Mouse (Mus musculus): ENCODE measurements around the gene Btbd6. TPM values are rescaled to one million over a fixed set of nuclear protein-coding genes. Genes with fewer than 3 reads are reported as not detected.

Gene Btbd6
- polyA plus RNA-seq (2021) = 13.5 TPM

DNA sequence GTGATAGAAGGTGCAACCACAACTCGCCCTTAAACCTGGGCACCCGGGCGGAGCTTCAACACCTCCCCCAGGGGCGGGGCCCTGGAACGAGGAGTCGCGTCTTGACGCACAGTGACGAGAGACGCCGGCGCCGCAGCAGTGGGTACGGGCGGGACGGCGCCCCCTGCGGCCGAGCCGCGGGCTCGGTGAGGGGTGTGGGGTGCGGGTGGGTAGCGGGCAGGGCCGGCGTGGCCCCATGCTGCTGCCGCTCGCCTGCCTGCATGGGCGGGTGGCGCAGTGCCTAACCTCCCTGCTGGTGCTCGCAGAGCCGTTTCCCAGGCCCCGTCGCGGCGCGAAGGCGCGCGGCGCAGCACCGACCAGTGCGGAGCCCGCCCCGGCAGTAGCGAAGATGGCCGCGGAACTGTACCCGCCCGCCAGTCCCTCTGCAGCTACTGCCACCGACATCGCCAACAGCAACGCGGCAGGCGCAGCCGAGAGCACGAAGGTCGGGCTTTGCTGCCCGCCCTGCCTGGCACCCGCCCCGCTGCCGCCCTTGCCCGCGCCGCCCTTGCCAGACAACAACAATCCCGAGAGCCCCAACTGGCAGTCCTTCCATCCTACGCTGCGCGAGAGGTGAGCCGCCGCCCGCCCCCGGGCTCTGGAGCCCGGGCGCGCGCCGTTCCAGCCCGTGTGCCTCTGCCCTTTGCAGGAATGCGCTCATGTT, at the start of gene Btbd6:
Gene Btbd6 (plus strand): TSS at position 112 of the 703 bp plus-strand sequence.
- ATAC-seq = peak; percentile 70
- DNase-seq (ENCODE audit: low read depth, low spot score) = no peak
- ChIA-PET CTCF (interaction anchor here (1.0 to 2.5 kb wide), 4 partner anchors 11 to 23 kb away, joined by 3 to 9 read pairs (median 6); no protein-coding TSS in a partner anchor), POLR2A (interaction anchor here (0.8 kb wide), 1 partner anchor 15 kb away, joined by 3 read pairs; no protein-coding TSS in a partner anchor)
- in situ Hi-C loops (cut with MboI; ENCODE audit: low pct_unique_long_range_greater_than_20kb) = no loop called here
- no peaks in the 10 kb centered on the region for H3K27me3 ChIP-seq
- no peak for TF ChIP-seq CTCF (IDR thresholded peaks at IDR 0.05)

DNA sequence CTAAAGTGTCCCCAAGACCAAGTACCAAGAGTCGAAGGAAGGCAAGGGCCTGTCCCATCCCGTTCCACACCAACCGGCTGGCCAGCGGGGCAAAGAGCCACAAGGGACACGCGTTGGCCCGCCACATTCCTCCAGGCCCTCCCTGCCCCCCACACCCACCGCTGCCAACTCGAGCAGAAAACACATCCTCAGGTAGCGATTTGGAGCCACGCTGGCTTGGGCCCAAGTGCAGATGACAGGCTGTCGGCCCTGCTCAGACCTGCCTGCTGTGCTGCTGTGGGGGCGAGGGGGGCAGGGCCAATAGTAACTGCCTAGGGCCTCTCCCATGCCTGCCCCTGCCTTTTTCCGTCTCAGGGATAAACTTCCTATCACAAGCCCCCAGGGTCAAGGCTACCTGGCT, 49.0 kb upstream of the Btbd6 start:
- DNase-seq (ENCODE audit: low read depth, low spot score) (no peak), ATAC-seq (no peak)
- in situ Hi-C loops (cut with MboI; ENCODE audit: low pct_unique_long_range_greater_than_20kb) = no loop called here
- no peaks in the 10 kb centered on the region for H3K27me3 ChIP-seq
- ChIA-PET POLR2A (no interaction called here), CTCF (no interaction called here)
- no peak for TF ChIP-seq CTCF (IDR thresholded peaks at IDR 0.05)

DNA sequence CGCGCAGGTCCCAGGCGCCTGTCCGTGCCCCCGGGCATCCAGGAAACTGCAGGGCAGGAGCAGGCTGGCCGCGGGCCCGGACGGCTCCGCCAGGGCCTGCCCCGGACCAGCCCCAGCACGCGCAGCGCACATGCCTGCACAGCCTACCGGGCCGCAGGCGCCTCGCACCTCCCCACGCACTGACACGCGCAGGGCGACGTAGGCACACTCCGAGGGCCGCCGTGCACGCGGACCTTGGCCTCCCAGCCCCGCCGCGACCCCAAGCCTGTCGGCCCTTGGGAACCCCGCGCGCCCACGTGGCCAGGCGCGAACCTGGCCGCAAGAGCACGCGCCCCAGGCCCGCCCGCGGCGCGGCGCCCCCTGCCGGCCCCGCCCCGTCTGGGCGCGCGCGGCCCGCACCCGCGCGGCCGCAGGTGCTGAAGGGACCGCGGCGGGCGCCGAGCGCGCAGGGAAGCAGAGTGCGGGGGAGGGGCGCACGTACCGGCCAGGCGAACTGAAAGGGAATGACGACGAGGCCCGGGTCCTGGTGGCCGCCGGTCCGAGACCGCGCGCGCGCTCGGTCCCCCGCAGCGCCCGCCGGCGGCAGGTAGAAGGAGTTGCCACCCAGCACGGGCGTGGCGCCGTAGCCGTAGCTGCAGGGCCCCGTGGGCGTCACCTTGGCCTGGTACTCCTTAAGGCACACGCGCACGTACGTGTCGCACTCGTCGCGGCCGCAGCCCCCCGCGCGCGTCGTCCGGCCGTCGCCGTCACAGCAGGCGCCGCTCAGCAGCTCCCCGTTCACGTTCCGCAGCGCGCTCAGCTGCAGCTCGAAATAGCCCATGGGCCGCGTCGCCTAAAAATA, 47.7 kb upstream of the Btbd6 start:
- peak; percentile 12 for ATAC-seq
- no peak for DNase-seq (ENCODE audit: low read depth, low spot score)
- POLR2A ChIA-PET = no interaction called here
- no peak for TF ChIP-seq CTCF (IDR thresholded peaks at IDR 0.05)
- CTCF ChIA-PET = interaction anchor here (1.0 kb wide), 1 partner anchor 13 kb away, joined by 5 read pairs; the partner anchor contains the start of gene Nudt14
- no peaks in the 10 kb centered on the region for H3K27me3 ChIP-seq
- in situ Hi-C loops (cut with MboI; ENCODE audit: low pct_unique_long_range_greater_than_20kb) = no loop called here

DNA sequence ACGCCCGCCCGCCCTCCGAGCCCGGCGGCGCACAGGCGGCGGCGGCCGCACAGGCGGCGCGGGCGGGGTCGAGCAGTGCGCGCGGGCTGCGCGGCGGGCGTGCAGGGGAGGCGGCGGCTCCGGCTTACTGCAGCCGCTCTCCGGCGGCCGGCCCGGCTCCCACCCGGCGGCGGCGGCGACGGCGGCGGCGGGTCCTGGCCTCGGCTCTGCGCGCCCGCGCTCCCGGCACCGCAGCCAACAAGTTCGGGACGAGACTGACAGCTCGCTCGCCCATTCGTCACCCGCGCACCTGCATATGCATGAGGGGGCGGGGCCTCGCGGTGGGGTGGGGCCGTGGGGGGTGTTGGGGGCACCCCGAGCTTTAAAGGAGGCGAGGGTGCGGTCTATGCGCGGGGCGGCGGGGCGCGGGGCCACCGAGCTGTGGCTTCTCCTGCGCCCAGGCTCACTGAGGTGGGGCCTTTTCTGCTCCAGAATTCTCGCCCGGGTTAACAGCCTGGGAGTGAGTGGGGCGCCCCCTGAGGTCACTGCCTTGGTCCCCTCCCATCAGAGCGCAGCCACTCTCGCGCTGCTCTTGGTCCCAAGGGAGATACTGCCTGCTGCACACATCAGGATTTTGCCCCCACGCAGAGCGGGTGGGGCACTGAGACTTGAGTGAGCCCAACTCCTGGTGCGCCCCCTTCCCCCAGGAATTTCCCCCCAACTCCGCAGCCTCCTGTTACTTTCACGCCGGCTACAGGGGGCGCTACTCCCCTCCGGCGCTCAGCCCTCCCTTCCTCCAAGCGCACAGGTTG, 46.5 kb upstream of the Btbd6 start, which contains the start of gene Jag2:
Gene Jag2 (minus strand): TSS at position 215 of the 791 bp plus-strand sequence.
- CTCF ChIA-PET = interaction anchor here (1.0 kb wide), 1 partner anchor 12 kb away, joined by 5 read pairs; the partner anchor contains the start of gene Nudt14
- POLR2A ChIA-PET = no interaction called here
- no peaks in the 10 kb centered on the region for H3K27me3 ChIP-seq
- no peak for TF ChIP-seq CTCF (IDR thresholded peaks at IDR 0.05)
- peak; percentile 32 for ATAC-seq
- in situ Hi-C loops (cut with MboI; ENCODE audit: low pct_unique_long_range_greater_than_20kb) = no loop called here
- DNase-seq (ENCODE audit: low read depth, low spot score) = no peak

DNA sequence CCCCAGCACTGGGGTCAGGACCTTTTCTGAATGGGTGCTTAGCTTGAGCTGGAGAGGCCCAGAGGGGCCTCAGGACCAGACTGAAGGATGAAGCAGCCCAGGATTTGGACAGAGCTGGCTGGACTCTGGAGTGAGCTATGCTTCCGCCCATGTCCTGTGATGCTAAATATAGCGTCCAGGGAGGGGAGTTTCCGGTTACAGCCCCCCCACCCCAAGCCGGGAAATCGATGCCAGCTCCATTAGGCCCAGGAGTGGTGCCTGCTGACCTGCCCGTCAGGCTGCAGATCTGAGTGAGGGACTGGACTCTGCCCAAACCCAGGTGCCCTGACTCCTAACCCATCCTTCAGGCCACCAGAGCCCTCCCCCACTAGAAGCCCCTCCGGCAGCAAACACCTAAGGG, 43.6 kb upstream of the Btbd6 start:
- no peak for ATAC-seq
- ChIA-PET POLR2A (no interaction called here), CTCF (interaction anchor here (1.7 kb wide), 1 partner anchor 57 kb away, joined by 6 read pairs; no protein-coding TSS in a partner anchor)
- TF ChIP-seq CTCF (IDR thresholded peaks at IDR 0.05) = no peak
- no peaks in the 10 kb centered on the region for H3K27me3 ChIP-seq
- in situ Hi-C loops (cut with MboI; ENCODE audit: low pct_unique_long_range_greater_than_20kb) = no loop called here
- DNase-seq (ENCODE audit: low read depth, low spot score) = no peak

DNA sequence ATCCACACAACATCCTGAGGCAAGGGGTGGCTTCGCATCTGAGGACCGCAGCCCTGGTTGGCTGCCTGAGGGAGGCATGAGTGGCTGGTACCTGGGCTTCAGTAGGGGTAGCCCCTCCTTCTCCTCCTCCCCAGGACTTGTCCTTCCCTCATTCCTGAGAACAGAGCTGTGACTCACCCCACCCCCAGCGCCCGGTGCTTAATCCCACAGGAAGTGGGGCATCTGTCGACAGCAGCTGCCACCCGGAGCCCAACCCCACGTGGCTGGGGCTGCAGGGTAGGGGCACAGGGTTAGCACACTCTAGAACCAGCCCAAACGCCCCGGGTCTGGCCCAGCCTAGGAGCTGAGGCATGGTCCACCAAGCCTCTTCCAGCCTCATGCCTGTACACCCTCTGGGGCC, 38.4 kb upstream of the Btbd6 start:
- peak; percentile 70 for ATAC-seq
- POLR2A ChIA-PET = no interaction called here
- DNase-seq (ENCODE audit: low read depth, low spot score) = peak; percentile 57
- TF ChIP-seq CTCF (IDR thresholded peaks at IDR 0.05) = no peak
- CTCF ChIA-PET = interaction anchor here (1.1 kb wide), 1 partner anchor 9 kb away, joined by 5 read pairs; no protein-coding TSS in a partner anchor
- H3K27me3 ChIP-seq = no peaks in the 10 kb centered on the region
- in situ Hi-C loops (cut with MboI; ENCODE audit: low pct_unique_long_range_greater_than_20kb) = no loop called here

DNA sequence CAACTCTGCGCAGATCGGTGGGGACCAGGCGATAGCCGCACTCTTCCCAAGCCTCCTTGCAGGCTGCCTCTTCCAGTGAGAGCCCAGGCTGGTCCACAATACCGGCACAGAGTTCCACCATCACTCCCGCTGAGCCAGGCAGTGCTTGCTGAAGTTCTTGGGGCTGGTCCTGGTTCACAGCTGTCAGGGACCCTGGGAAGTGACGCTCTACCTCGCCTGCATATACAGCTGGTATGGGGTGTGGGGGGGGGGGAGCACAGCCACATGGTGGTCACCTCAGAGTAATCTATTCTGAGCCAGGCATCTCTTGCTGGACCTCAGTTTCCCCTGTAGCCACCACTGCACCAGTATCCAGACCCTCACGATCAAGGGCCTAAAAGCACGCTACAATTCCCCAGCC, 37.9 kb upstream of the Btbd6 start:
- POLR2A ChIA-PET = no interaction called here
- in situ Hi-C loops (cut with MboI; ENCODE audit: low pct_unique_long_range_greater_than_20kb) = no loop called here
- DNase-seq (ENCODE audit: low read depth, low spot score) (no peak), ATAC-seq (no peak)
- TF ChIP-seq CTCF (IDR thresholded peaks at IDR 0.05) = no peak
- no peaks in the 10 kb centered on the region for H3K27me3 ChIP-seq
- CTCF ChIA-PET = interaction anchor here (1.1 kb wide), 1 partner anchor 8 kb away, joined by 5 read pairs; no protein-coding TSS in a partner anchor

DNA sequence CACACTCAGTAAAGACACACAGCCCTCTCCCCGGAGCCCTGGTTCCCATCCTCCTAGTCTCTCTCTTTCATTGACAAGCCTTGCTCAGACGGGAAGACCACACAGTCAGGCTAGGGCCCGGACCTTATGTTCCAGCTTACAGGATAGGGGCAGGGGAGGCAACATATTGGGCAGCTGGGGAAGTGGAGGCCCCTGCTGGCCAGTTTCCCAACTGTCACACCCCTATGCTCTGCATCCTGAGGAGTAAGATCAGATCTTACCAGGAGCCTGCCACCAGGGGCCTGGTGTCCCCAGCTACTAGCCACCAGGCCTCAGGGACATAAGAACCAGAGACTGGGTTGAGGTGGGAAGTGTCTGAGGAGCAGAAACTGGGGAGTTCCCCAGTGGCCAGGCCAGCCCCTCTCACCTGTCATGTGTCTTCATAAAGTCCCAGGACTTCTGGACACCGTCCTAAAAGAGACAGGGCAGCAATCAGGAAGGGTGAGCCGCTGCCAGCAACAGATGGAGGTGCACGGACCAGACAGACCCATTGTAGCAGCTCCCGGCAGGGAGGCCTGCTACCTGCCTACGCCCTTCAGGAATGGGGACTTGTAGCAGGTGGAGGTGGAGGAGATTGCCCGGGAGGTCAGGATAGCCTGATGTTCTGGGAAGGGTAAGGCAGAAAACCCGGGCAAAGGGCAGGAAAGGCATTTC, 37.3 kb upstream of the Btbd6 start:
- ChIA-PET POLR2A (no interaction called here), CTCF (interaction anchor here (1.1 kb wide), 1 partner anchor 8 kb away, joined by 5 read pairs; no protein-coding TSS in a partner anchor)
- TF ChIP-seq CTCF (IDR thresholded peaks at IDR 0.05) = no peak
- in situ Hi-C loops (cut with MboI; ENCODE audit: low pct_unique_long_range_greater_than_20kb) = no loop called here
- DNase-seq (ENCODE audit: low read depth, low spot score) = no peak
- no peak for ATAC-seq
- H3K27me3 ChIP-seq = no peaks in the 10 kb centered on the region

DNA sequence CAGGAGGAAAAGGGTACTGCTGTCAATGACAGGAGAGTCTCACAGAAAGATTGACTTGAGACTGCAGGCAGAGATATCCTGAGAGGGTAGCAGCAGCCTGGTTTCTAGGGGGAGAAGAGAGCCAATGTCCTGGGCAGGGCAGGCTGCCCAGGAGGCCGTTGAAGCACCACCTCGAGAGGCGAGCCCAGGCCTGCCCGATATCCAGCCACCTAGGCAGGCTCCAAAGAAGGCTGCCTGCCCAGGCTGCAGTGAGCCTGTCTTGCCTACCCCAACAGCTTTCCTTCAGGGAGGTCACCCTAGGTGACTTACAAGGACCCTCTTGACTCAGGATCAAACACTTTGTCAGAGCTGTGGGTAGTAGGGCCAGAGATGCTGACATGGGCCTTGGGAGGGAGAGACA, 36.0 kb upstream of the Btbd6 start:
- in situ Hi-C loops (cut with MboI; ENCODE audit: low pct_unique_long_range_greater_than_20kb) = no loop called here
- no peak for TF ChIP-seq CTCF (IDR thresholded peaks at IDR 0.05)
- ChIA-PET POLR2A (no interaction called here), CTCF (no interaction called here)
- DNase-seq (ENCODE audit: low read depth, low spot score) (no peak), ATAC-seq (no peak)
- H3K27me3 ChIP-seq = no peaks in the 10 kb centered on the region

DNA sequence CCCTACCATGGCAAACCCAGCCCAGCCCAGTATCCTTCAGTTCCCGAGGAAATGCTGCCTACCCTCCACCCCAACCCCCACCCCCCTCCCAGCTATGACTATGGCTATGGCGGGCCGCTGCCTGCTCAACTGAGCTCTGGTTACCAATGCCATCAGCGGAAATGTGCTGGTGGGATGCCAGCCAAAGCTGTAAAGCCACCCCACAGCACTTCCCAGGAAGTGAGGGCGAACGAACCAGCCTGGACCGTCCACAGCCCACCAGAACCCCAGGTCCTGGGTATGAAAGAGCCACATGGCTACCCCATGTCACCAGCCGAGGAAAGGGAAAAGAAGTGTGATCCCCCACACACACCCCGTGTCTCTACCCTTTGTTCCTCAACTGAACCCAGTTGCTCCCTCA, 35.6 kb upstream of the Btbd6 start:
- H3K27me3 ChIP-seq = no peaks in the 10 kb centered on the region
- POLR2A ChIA-PET = no interaction called here
- TF ChIP-seq CTCF (IDR thresholded peaks at IDR 0.05) = no peak
- CTCF ChIA-PET = interaction anchor here (1.3 kb wide), 1 partner anchor 41 kb away, joined by 5 read pairs; no protein-coding TSS in a partner anchor
- no peak for DNase-seq (ENCODE audit: low read depth, low spot score)
- ATAC-seq = no peak
- in situ Hi-C loops (cut with MboI; ENCODE audit: low pct_unique_long_range_greater_than_20kb) = no loop called here
